Mouse (Mus musculus): ENCODE measurements around the gene Gbe1.

The Gbe1 gene

GRCm38 (mm10) chr16:70568341-70569265 lies 254.9 kb downstream of the Gbe1 start:
- in situ Hi-C loops (cut with MboI, MseI) = no loop called here

DNA sequence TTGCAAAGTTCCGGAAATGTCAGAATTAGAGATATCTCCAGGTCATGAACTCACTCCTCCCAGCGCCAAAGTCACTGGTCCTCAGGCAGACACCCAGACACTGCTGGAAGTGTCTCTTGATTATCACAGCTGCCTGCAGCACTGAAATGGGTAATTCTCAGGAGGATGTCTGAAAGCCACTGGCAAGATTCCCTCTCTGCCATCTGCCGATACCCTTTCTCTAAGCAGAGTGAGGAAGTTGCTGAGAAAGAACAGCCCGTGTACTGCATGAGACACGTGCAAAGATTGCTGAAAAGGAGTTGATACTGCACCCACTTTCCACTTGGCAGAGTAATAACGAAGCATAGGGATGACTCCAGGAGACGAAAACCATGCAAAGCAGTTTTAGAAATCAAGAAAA lies 272.2 kb downstream of the Gbe1 start:
- in situ Hi-C loops (cut with MboI, MseI) = no loop called here

GRCm38 (mm10) chr16:70602326-70602725 lies 288.6 kb downstream of the Gbe1 start:
- in situ Hi-C loops (cut with MboI, MseI) = no loop called here

- in situ Hi-C loops (cut with MboI, MseI) = no loop called here
Measured at GRCm38 (mm10) chr16:70608358-70608757, 294.6 kb downstream of the Gbe1 start.

- in situ Hi-C loops (cut with MboI, MseI) = no loop called here
Measured at GRCm38 (mm10) chr16:70617691-70618090, 303.9 kb downstream of the Gbe1 start.

GRCm38 (mm10) chr16:70618168-70618567 lies 304.4 kb downstream of the Gbe1 start:
- in situ Hi-C loops (cut with MboI, MseI) = no loop called here

All from regulatory T cell (primary cell).